Mouse (Mus musculus) intestine, embryonic 15.5 days (tissue): Measurements from ENCODE around the gene Kif1bp. TPM values are rescaled to one million over a fixed set of nuclear protein-coding genes. Genes with fewer than 3 reads are reported as not detected.
A peak's percentile ranks its signal among the peaks of the same experiment; 100 is the strongest.

Experiments
- ATAC-seq: fragments of 200-750 bp; cut with Nextera tagmentation; 2 replicates; pipeline ENCODE4 v1.8.0; 2017; ENCODE audit warnings: moderate TSS enrichment, moderate library complexity
- H3K27ac ChIP-seq: fragments of 300-500 bp; sonication (generic); 2 replicates; pipeline ENCODE4 v1.5.1; 2015; ENCODE audit warnings: mild to moderate bottlenecking, inconsistent platforms
- H3K27me3 ChIP-seq: fragments of 300-500 bp; sonication (generic); replicated peaks from 2 replicates; pipeline ENCODE4 v1.6.1; 2015; ENCODE audit warnings: inconsistent platforms
- H3K36me3 ChIP-seq: fragments of 300-500 bp; sonication (generic); 2 replicates; pipeline ENCODE4 v1.6.1; 2015; ENCODE audit warnings: inconsistent platforms
- H3K4me1 ChIP-seq: fragments of 300-500 bp; sonication (generic); replicated peaks from 2 replicates; pipeline ENCODE4 v1.6.1; 2015; ENCODE audit warnings: inconsistent platforms
- H3K4me2 ChIP-seq: fragments of 300-500 bp; sonication (generic); replicated peaks from 2 replicates; pipeline ENCODE4 v1.6.1; 2015; ENCODE audit warnings: mild to moderate bottlenecking, inconsistent platforms
- H3K4me3 ChIP-seq: fragments of 300-500 bp; sonication (generic); replicated peaks from 2 replicates; pipeline ENCODE4 v1.5.1; 2015; ENCODE audit warnings: inconsistent platforms
- H3K9ac ChIP-seq: fragments of 300-500 bp; sonication (generic); 2 replicates; pipeline ENCODE4 v1.6.1; 2015; ENCODE audit warnings: inconsistent platforms
- H3K9me3 ChIP-seq: fragments of 300-500 bp; sonication (generic); 2 replicates; pipeline ENCODE4 v1.6.1; 2016; ENCODE audit warnings: inconsistent platforms
- WGBS: fragments of 180-500 bp; shearing (Covaris S2); methylation state at CpG from one replicate; pipeline ENCODE4 v1.1.7; 2015; 5-methylcytosine and 5-hydroxymethylcytosine counted together
- polyA plus RNA-seq: library from polyadenylated mRNA; unstranded; fragments of >200 nt; fragmentation: Nextera tagmentation; extraction: Ambion mirVana; gene quantifications from 2 replicates; pipeline ENCODE4 v1.2.1, GENCODE M21; 2015

Kif1bp gene
- polyA plus RNA-seq, 1 experiment from 2014 or later = 29.7 TPM

- Histone ChIP-seq H3K9me3 (no peaks in the 10 kb centered on the region), H3K27ac (no peak overlapping the region), H3K4me1 (no peaks in the 10 kb centered on the region), H3K4me3 (no peak overlapping the region), H3K9ac (no peak overlapping the region), H3K27me3 (no peaks in the 10 kb centered on the region), H3K36me3 (no peaks in the 10 kb centered on the region), H3K4me2 (no peak overlapping the region)
- WGBS = 76% methylated on average over 7 of the region's 7 CpGs
- ATAC-seq = no peak
These were observed 27.4 kb downstream of the Kif1bp start for GRCm38 (mm10) chr10:62550787-62551300.

GRCm38 (mm10) chr10:62549523-62550166 is 28.6 kb downstream of the Kif1bp start:
- 34% methylated on average over 14 of the region's 16 CpGs for WGBS
- H3K4me2 ChIP-seq = no peak overlapping the region
- H3K27me3 ChIP-seq = no peaks in the 10 kb centered on the region
- H3K9ac ChIP-seq = no peak overlapping the region
- no peak overlapping the region for H3K4me3 ChIP-seq
- H3K36me3 ChIP-seq = no peaks in the 10 kb centered on the region
- peak; percentile 43 for ATAC-seq
- H3K9me3 ChIP-seq = no peaks in the 10 kb centered on the region
- H3K27ac ChIP-seq = no peak overlapping the region
- no peaks in the 10 kb centered on the region for H3K4me1 ChIP-seq

- no peak overlapping the region for H3K4me2 ChIP-seq
- no peaks in the 10 kb centered on the region for H3K27me3 ChIP-seq
- no peak overlapping the region for H3K9ac ChIP-seq
- no peaks in the 10 kb centered on the region for H3K4me1 ChIP-seq
- no peaks in the 10 kb centered on the region for H3K9me3 ChIP-seq
- no peak overlapping the region for H3K27ac ChIP-seq
- H3K4me3 ChIP-seq = no peak overlapping the region
- H3K36me3 ChIP-seq = no peaks in the 10 kb centered on the region
- no peak for ATAC-seq
- WGBS = 78% methylated on average over 10 of the region's 10 CpGs
These were observed 31.8 kb downstream of the Kif1bp start for GRCm38 (mm10) chr10:62546441-62546840.

- ATAC-seq = no peak
- Histone ChIP-seq H3K27ac (no peak overlapping the region), H3K36me3 (no peaks in the 10 kb centered on the region), H3K9ac (no peak overlapping the region), H3K4me1 (no peaks in the 10 kb centered on the region), H3K9me3 (no peaks in the 10 kb centered on the region), H3K4me3 (no peak overlapping the region), H3K27me3 (no peaks in the 10 kb centered on the region), H3K4me2 (no peak overlapping the region)
These were observed 32.5 kb downstream of the Kif1bp start for GRCm38 (mm10) chr10:62545759-62546158.

- Histone ChIP-seq H3K4me1 (no peaks in the 10 kb centered on the region), H3K4me2 (no peak overlapping the region), H3K27me3 (no peaks in the 10 kb centered on the region), H3K36me3 (no peaks in the 10 kb centered on the region), H3K9ac (no peak overlapping the region), H3K4me3 (no peak overlapping the region), H3K9me3 (no peaks in the 10 kb centered on the region), H3K27ac (no peak overlapping the region)
- 88% methylated on average over 4 of the region's 4 CpGs for WGBS
- ATAC-seq = no peak
These were observed 33.9 kb downstream of the Kif1bp start for GRCm38 (mm10) chr10:62544316-62544715.

GRCm38 (mm10) chr10:62543399-62543808 is 34.9 kb downstream of the Kif1bp start:
- Histone ChIP-seq H3K9ac (no peak overlapping the region), H3K36me3 (no peaks in the 10 kb centered on the region), H3K27me3 (no peaks in the 10 kb centered on the region), H3K4me2 (no peak overlapping the region), H3K27ac (no peak overlapping the region), H3K4me3 (no peak overlapping the region), H3K9me3 (no peaks in the 10 kb centered on the region), H3K4me1 (no peaks in the 10 kb centered on the region)
- no peak for ATAC-seq
- WGBS = 84% methylated on average over 12 of the region's 12 CpGs

- no peaks in the 10 kb centered on the region for H3K4me1 ChIP-seq
- H3K27ac ChIP-seq = no peak overlapping the region
- H3K9me3 ChIP-seq = no peaks in the 10 kb centered on the region
- WGBS = 92% methylated on average over 8 of the region's 8 CpGs
- H3K27me3 ChIP-seq = no peaks in the 10 kb centered on the region
- no peak overlapping the region for H3K4me3 ChIP-seq
- H3K36me3 ChIP-seq = no peaks in the 10 kb centered on the region
- ATAC-seq = no peak
- H3K9ac ChIP-seq = no peak overlapping the region
- no peak overlapping the region for H3K4me2 ChIP-seq
These were observed 35.3 kb downstream of the Kif1bp start for GRCm38 (mm10) chr10:62542928-62543327.

- Histone ChIP-seq H3K4me2 (no peak overlapping the region), H3K4me3 (no peak overlapping the region), H3K9me3 (no peaks in the 10 kb centered on the region), H3K27ac (no peak overlapping the region), H3K36me3 (no peaks in the 10 kb centered on the region), H3K4me1 (no peaks in the 10 kb centered on the region), H3K9ac (no peak overlapping the region), H3K27me3 (no peaks in the 10 kb centered on the region)
- 90% methylated on average over 12 of the region's 12 CpGs for WGBS
- no peak for ATAC-seq
These were observed 35.8 kb downstream of the Kif1bp start for GRCm38 (mm10) chr10:62542507-62542906.

- H3K36me3 ChIP-seq = no peaks in the 10 kb centered on the region
- H3K4me1 ChIP-seq = no peaks in the 10 kb centered on the region
- ATAC-seq = no peak
- no peak overlapping the region for H3K9ac ChIP-seq
- H3K4me2 ChIP-seq = no peak overlapping the region
- no peak overlapping the region for H3K4me3 ChIP-seq
- H3K27me3 ChIP-seq = no peaks in the 10 kb centered on the region
- WGBS = 91% methylated on average over 12 of the region's 12 CpGs
- no peak overlapping the region for H3K27ac ChIP-seq
- H3K9me3 ChIP-seq = no peaks in the 10 kb centered on the region
These were observed 36.8 kb downstream of the Kif1bp start for GRCm38 (mm10) chr10:62541499-62541898.

GRCm38 (mm10) chr10:62540800-62541199 is 37.5 kb downstream of the Kif1bp start:
- 58% methylated on average over 3 of the region's 3 CpGs for WGBS
- no peaks in the 10 kb centered on the region for H3K4me1 ChIP-seq
- H3K4me2 ChIP-seq = no peak overlapping the region
- no peak overlapping the region for H3K9ac ChIP-seq
- no peak for ATAC-seq
- H3K4me3 ChIP-seq = no peak overlapping the region
- no peaks in the 10 kb centered on the region for H3K9me3 ChIP-seq
- no peaks in the 10 kb centered on the region for H3K36me3 ChIP-seq
- H3K27ac ChIP-seq = no peak overlapping the region
- no peaks in the 10 kb centered on the region for H3K27me3 ChIP-seq

- H3K4me3 ChIP-seq = no peak overlapping the region
- H3K27ac ChIP-seq = no peak overlapping the region
- no peak for ATAC-seq
- H3K9ac ChIP-seq = no peak overlapping the region
- no peaks in the 10 kb centered on the region for H3K36me3 ChIP-seq
- no peaks in the 10 kb centered on the region for H3K4me1 ChIP-seq
- H3K9me3 ChIP-seq = no peaks in the 10 kb centered on the region
- no peak overlapping the region for H3K4me2 ChIP-seq
- WGBS = 76% methylated on average over 7 of the region's 7 CpGs
- no peaks in the 10 kb centered on the region for H3K27me3 ChIP-seq
These were observed 43.7 kb downstream of the Kif1bp start for GRCm38 (mm10) chr10:62534509-62534908.

GRCm38 (mm10) chr10:62532832-62533231 is 45.4 kb downstream of the Kif1bp start:
- Histone ChIP-seq H3K4me3 (no peak overlapping the region), H3K4me1 (no peaks in the 10 kb centered on the region), H3K27me3 (no peaks in the 10 kb centered on the region), H3K9me3 (no peaks in the 10 kb centered on the region), H3K4me2 (no peak overlapping the region), H3K27ac (no peak overlapping the region), H3K36me3 (no peaks in the 10 kb centered on the region), H3K9ac (no peak overlapping the region)
- ATAC-seq = no peak
- WGBS = 48% methylated on average over 2 of the region's 2 CpGs

GRCm38 (mm10) chr10:62530183-62530582 is 48.1 kb downstream of the Kif1bp start:
- no peaks in the 10 kb centered on the region for H3K27me3 ChIP-seq
- no peak for ATAC-seq
- no peak overlapping the region for H3K4me3 ChIP-seq
- 71% methylated on average over 9 of the region's 9 CpGs for WGBS
- no peak overlapping the region for H3K4me2 ChIP-seq
- H3K9ac ChIP-seq = no peak overlapping the region
- H3K27ac ChIP-seq = no peak overlapping the region
- no peaks in the 10 kb centered on the region for H3K9me3 ChIP-seq
- H3K4me1 ChIP-seq = no peaks in the 10 kb centered on the region
- no peaks in the 10 kb centered on the region for H3K36me3 ChIP-seq
